ENCODE assay signal across 8 mouse cellular contexts in the genomic region with DNA sequence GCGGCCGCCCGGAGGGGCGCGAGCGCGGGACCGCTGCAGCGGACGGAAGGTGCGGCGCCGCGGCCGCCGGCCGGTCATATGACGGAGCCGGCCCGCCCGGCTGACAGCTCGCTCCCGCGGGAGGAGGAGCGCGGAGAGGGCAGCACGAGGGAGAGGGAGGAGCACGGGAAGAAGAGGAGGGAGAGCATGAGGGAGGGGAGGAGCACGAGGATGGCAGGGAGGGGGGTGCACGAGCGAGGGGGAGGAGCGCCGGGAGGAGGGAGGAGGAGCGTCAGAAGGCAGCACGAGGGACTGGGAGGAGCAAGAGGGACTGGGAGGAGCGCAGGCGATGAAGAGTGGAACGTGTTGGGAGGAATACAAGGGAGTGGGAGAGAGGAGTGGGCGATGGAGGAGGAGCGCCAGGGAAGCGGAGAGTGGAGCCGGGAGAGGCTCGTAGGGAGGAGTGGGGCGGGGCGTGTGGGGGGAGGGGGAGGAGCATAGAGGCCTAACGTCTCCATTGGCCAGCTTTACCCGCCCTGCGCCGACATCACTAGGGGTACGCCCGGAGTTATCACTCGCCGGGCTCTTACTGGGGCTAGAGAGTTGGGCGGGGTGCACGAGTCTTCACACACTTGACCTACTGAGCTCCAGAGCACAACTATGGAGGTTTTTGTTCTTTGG. TPM values are rescaled to one million over a fixed set of nuclear protein-coding genes. Genes with fewer than 3 reads are reported as not detected.
A peak's percentile ranks its signal among the peaks of the same experiment; 100 is the strongest.
DNase-seq lines count a peak whose midpoint lies in the region; ATAC-seq lines count a peak whose summit lies in the region.

TSS of gene Fnip2 (minus strand) at position 94 of the 660 bp plus-strand sequence.

- no peaks in the 10 kb centered on the region for H3K27me3 ChIP-seq in hindbrain, embryonic 16.5 days (replicated peaks; ENCODE audit: control insufficient read depth, insufficient read depth, low read length)

- H3K4me3 ChIP-seq in hindbrain, embryonic 16.5 days (ENCODE audit: low read length) = peak within 1 kb of the TSS; percentile 84
- H3K4me3 ChIP-seq in macrophage (ENCODE audit: inconsistent target) = peak within 1 kb of the TSS; percentile 100

- peak within 1 kb of the TSS; percentile 86 for H3K9ac ChIP-seq in hindbrain, embryonic 16.5 days (ENCODE audit: low read depth, low read length)

- no peaks in the 10 kb centered on the region for H3K36me3 ChIP-seq in hindbrain, embryonic 16.5 days (ENCODE audit: control insufficient read depth, insufficient read depth, low read length)
- no peaks in the 10 kb centered on the region; the same call in 1 of the 2 replicates for H3K36me3 ChIP-seq in macrophage (ENCODE audit: inconsistent target)

- peaks cover 79% of the 10 kb centered on the region for H3K79me2 ChIP-seq in macrophage (ENCODE audit: inconsistent target)

- peak within 1 kb of the TSS; percentile 82 for H3K27ac ChIP-seq in hindbrain, embryonic 16.5 days (ENCODE audit: low read depth, low read length)
- peak within 1 kb of the TSS; percentile 99 for H3K27ac ChIP-seq in macrophage

- ATAC-seq in hindbrain, embryonic 16.5 days = peak; percentile 97

- peak within 1 kb of the TSS; percentile 95 for H3K4me2 ChIP-seq in hindbrain, embryonic 16.5 days (ENCODE audit: low read length)

- H3K9me3 ChIP-seq in hindbrain, embryonic 16.5 days (ENCODE audit: control insufficient read depth, low read length) = no peaks in the 10 kb centered on the region

- DNase-seq in WW6 (ENCODE audit: low read depth, low spot score) = peak; percentile 86
- peak; percentile 65 to 75 for DNase-seq in cerebellum, postnatal 4 days (ENCODE audit: low spot score in 2 of 2)
- peak; percentile 92 for DNase-seq in gastrocnemius, adult 18-20 months (ENCODE audit: low spot score)
- DNase-seq in left cerebral cortex, adult 18-20 months (ENCODE audit: low spot score in 2 of 2) = peak; percentile 84 to 88
- peak; percentile 93 for DNase-seq in right cerebral cortex, adult 18-20 months
- DNase-seq in urinary bladder, postnatal 10 days (ENCODE audit: low spot score) = peak; percentile 69

- under 1% methylated on average over 54 of the region's 55 CpGs for WGBS in hindbrain, embryonic 16.5 days
- WGBS in macrophage (ENCODE audit: missing documents) = 0% methylated on average over 28 of the region's 55 CpGs

- H3K4me1 ChIP-seq in hindbrain, embryonic 16.5 days (ENCODE audit: control insufficient read depth, insufficient read depth, low read depth, low read length) = peaks cover 4% of the 10 kb centered on the region

RNA-seq across cellular contexts. Expression of gene Fnip2, which starts in this region (rescaled TPM):
- total RNA-seq in gastrocnemius, adult 18-20 months (2021) = 1 to 10 TPM; 3.4 to 4.6 TPM
- 4.5 and 5.5 TPM in 2 replicates for polyA plus RNA-seq in hindbrain, embryonic 16.5 days (2015; fragmentation: Nextera tagmentation; extraction: Ambion mirVana)
- total RNA-seq in left cerebral cortex, adult 18-20 months (2021) = 10 to 100 TPM; 18.2 to 18.5 TPM
- 1,000 to 10,000 TPM in 9 of 26 experiments, 100 to 1,000 TPM in 17; 297 to 1,489 (median 906) TPM for total RNA-seq in macrophage (2018; cell fraction: chromatin; rRNA removed)
- 100 to 1,000 TPM; 110 to 449 (median 248) TPM for total RNA-seq in macrophage (2018; cell fraction: cytosol; rRNA removed)
- 1,000 to 10,000 TPM in 1 of 26 experiments, 100 to 1,000 TPM in 25; 324 to 1,078 (median 679) TPM for total RNA-seq in macrophage (2018; cell fraction: nucleus; rRNA removed)
- polyA plus RNA-seq in macrophage (2018) = 87.1 to 150 TPM (median 126 TPM) in 3 replicates

Comparison
In these comparisons a context has a peak if more than half of its experiments do, and no peak if none do; other contexts are left out.
1. Peak in every context shown above with its lines: DNase-seq, ATAC-seq, H3K4me3 ChIP-seq and H3K27ac ChIP-seq.
2. RNA of gene Fnip2 (polyA plus RNA-seq): 87.1 to 150 TPM in macrophage; 4.5 to 5.5 TPM in hindbrain, embryonic 16.5 days; every median in the first group is over 10 times any median in the second.